Mouse (Mus musculus) lung, postnatal 4 days (tissue): ENCODE measurements around the gene Speg.

Source experiments
- DNase-seq, 2 experiments: peaks; one replicate each; pipeline ENCODE4 v3.0.0; 2021

Speg gene

GRCm38 (mm10) chr1:75374950-75375936, at the start of gene Speg:
Gene Speg (plus strand): TSS chr1:75375297.
- DNase-seq = no peak

DNA sequence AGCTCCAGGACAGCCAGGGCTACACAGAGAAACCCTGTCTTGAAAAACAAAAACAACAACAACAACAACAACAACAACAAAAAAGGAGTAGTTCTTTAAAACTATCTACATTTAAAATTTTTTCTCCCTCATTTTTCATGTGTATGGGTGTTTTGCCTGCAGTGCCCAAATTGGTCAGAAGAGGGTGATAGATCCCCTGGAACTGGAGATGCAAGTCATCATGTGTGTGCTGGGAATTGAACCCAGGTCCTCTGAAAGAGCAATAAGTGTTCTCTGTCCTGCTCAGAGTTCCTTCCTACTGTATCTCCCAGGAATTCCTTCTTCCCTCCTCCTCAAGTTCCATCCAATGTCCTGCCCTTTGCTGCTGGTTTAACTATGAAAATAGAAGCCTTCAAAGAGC, 47.6 kb upstream of the Speg start:
- DNase-seq = no peak

GRCm38 (mm10) chr1:75331271-75331670, 43.8 kb upstream of the Speg start:
- DNase-seq = no peak

GRCm38 (mm10) chr1:75336461-75336860, 38.6 kb upstream of the Speg start:
- DNase-seq = no peak

GRCm38 (mm10) chr1:75337097-75337496, 38.0 kb upstream of the Speg start:
- no peak for DNase-seq

DNA sequence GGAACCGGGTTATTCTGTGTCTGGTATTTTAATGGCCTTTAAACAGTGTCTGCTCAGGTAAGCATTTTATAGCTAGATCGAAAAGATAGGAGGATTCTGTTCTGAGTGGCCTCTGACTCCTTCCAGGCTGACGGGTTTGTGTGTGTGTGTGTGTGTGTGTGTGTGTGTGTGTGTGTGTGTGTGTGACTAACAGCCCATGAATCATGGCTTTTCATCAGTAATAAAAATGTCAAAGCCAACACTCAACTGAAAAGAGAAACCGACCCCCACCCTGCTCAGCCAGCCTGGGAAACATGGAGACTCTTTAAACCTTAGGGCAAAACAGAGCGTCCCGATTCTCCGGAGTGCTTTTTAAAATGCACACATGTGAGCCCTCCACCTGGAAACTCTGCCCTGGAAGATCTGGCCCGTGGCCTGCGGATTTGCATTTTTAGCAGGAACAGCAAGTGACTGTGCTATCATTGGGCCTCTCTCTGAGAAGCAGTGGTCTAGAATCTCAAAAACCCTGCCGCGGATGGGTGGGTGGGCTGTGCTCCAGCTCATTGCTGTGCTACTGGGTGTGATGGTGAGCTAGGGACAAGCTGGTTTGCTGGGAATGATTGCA, 36.9 kb upstream of the Speg start:
- no peak for DNase-seq

- DNase-seq = no peak
Observed at GRCm38 (mm10) chr1:75339337-75339736, 35.8 kb upstream of the Speg start.

- DNase-seq = no peak
Observed at GRCm38 (mm10) chr1:75340519-75340918, 34.6 kb upstream of the Speg start.

- DNase-seq = peak; percentile 46 to 72
Observed at GRCm38 (mm10) chr1:75342874-75343416, 32.2 kb upstream of the Speg start.

GRCm38 (mm10) chr1:75344291-75345035, 30.6 kb upstream of the Speg start:
- peak; percentile 32 to 62 for DNase-seq

DNA sequence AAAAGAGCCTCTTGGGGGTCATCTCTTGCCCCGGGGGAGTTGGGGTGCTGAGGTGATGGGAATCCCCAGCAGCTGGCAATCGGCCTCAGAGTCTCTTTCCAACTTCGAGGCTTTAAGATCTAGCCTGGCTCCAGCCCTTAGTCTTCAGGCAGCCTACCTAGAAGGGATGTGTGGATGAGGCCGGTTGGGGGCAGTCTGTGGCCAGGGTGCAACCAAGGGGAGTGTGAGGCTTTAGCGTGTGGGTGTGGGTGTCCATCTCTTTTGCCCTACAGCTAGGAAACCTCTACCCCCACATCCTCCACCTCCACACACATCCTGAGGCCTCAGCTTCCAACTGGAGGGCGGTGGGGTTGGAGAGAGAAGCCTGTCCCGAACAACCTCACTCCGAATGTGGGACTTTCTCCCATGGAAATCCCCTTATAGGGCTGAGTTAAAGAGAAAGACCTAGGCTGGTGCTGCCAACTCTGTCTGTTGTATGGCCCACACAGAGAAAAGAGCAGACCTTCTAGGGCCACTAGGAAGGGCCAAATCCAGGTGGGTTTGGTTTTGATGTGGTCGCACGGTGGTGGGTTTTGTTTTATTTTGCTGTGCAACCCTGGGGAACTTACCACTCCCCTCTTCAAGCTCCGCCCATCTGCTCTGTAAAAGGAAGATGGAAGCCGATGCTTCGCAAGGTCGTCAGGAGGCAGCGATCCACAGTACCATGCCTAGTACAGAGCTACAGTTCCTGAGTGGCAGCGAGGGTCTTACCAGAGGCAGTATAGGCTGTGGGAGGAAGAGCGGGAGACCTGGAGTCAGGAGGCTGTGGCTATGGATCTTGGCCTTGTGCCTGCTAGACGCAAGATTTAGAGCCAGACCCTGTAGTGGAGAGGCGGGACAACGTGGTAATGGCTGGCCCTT, 29.8 kb upstream of the Speg start:
- no peak for DNase-seq

DNA sequence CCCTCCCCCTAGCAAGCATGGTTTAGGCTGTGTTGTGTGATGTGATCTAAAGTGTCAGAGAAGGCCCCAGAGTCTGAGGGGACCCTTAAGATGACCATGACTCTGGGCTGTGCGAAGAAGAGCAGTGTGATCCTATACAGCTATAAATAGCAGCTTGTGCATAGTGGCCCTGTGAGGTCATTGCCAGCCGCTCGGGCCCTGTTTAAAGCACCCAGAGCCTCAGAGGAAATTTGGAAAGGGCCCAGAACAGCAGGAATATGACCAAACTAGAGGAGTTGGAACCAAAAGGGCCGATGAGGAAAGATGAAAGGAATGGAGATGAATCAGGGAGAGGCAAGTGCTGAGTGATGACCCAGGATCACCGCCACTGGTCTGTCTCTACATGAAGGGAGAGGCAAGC, 27.8 kb upstream of the Speg start:
- peak; percentile 33 to 65 for DNase-seq

DNA sequence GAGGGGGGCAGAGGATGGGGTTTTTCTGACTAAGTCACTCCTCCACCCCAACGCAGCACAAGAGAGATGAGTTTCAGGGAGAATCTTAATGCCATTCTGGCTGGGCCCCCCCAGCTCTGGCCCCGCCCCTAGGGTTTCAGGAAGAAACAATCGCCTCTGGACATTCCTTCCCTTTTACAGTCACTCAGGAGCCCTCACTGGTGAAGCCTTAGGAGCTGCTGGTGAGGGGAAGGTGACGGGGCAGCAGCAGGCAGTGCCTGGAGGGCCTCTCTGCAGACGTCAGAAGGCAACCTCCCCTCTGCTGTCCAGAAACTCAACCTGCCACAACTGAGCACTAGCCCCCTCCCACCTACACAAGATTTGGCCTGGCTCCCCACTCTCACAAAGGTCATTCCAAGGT, 25.8 kb upstream of the Speg start:
- no peak for DNase-seq

DNA sequence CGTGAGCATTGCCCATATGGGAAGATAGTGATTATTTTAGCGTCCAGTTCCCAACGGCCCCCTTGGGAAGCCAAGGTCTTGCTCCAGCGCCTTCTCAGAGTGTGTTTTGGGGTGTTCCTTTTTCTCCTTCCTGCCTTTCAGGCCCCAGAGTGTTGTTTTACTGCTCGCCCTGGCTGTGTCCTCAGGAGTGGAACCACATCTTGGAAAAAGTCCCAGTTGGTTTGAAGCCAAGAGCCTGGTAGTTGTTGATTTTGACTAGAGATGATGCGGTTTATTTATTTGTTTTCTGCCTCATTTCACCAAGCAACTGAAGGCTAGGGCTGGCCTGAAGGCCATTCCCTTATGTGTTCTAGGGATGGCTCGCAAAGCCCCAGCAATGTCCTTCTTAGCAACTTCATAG, 17.8 kb upstream of the Speg start:
- peak; percentile 42 to 54 for DNase-seq

- DNase-seq = no peak
Observed at GRCm38 (mm10) chr1:75358009-75358408, 17.1 kb upstream of the Speg start.

DNA sequence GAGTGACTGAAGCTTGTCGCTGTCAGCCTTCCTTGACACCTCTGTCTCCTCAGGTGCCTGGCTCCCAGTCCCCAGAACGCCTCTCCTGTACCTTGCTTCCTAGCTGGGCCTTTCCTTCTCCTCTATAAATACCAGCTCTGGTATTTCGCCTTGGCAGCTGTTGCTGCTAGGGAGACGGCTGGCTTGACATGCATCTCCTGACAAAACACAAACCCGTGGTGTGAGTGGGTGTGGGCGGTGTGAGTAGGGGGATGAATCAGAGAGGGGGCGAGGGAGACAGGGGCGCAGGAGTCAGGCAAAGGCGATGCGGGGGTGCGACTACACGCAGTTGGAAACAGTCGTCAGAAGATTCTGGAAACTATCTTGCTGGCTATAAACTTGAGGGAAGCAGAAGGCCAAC, 15.8 kb upstream of the Speg start:
- DNase-seq = peak in 1 of 2 experiments; percentile 46

DNA sequence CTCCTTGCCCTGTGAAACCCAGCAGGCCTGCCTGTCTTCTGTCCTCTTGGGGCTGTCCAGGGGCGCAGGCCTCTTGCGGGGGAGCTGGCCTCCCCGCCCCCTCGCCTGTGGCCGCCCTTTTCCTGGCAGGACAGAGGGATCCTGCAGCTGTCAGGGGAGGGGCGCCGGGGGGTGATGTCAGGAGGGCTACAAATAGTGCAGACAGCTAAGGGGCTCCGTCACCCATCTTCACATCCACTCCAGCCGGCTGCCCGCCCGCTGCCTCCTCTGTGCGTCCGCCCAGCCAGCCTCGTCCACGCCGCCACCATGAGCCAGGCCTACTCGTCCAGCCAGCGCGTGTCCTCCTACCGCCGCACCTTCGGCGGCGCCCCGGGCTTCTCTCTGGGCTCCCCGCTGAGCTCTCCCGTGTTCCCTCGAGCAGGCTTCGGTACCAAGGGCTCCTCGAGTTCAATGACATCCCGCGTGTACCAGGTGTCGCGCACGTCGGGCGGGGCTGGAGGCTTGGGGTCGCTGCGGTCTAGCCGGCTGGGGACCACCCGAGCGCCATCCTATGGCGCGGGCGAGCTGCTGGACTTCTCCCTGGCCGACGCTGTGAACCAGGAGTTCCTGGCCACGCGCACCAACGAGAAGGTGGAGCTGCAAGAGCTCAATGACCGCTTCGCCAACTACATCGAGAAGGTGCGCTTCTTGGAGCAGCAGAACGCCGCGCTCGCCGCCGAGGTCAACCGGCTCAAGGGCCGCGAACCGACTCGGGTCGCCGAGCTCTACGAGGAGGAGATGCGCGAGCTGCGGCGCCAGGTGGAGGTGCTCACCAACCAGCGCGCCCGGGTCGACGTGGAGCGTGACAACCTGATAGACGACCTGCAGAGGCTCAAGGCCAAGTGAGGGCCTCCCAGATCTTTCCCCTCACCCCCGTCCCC, 14.7 kb upstream of the Speg start, which contains the start of gene Des:
Des (plus strand) TSS at position 218 of the 920 bp plus-strand sequence.
- DNase-seq = peak; percentile 75 to 87

DNA sequence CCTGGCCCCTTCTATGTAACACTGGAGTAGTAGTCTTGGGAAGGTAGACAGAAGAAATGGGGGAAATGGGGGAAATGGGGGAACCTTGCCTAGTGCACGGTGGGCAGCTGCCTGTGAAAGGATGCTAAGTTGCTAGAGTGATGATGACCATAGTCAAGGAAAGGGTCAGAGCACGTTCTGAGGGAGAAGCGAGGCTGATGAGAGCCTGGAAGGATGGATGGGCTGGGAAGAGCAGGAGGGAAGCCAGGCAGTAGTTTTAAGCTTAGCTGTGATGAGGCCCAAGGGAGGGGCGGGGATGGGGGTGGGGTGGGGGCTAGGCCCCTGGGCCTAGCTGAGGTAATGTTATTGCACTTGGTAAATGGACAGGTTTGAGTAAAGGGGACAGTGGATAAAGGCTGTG, 14.0 kb upstream of the Speg start:
- no peak for DNase-seq

- no peak for DNase-seq
Observed at GRCm38 (mm10) chr1:75361750-75362149, 13.3 kb upstream of the Speg start.

GRCm38 (mm10) chr1:75363868-75364267, 11.2 kb upstream of the Speg start:
- DNase-seq = no peak
